Mouse (Mus musculus) natural killer cell, adult 2 months (primary cell): Measurements from ENCODE around the gene Galnt9.
A peak's percentile ranks its signal among the peaks of the same experiment; 100 is the strongest.

Source experiments
- DNase-seq, 2 experiments: peaks; one replicate each; pipeline ENCODE4 v3.0.0; 2022; ENCODE audit warnings: low spot score in 2 of 2

Galnt9 gene

GRCm38 (mm10) chr5:110627351-110627750 is 83.2 kb downstream of the Galnt9 start:
- no peak for DNase-seq

GRCm38 (mm10) chr5:110628156-110628555 is 84.0 kb downstream of the Galnt9 start:
- DNase-seq, result no peak

GRCm38 (mm10) chr5:110629525-110630120 is 85.5 kb downstream of the Galnt9 start:
- DNase-seq, result no peak

- DNase-seq, result no peak
These were observed 92.0 kb downstream of the Galnt9 start for GRCm38 (mm10) chr5:110635951-110636707.

DNA sequence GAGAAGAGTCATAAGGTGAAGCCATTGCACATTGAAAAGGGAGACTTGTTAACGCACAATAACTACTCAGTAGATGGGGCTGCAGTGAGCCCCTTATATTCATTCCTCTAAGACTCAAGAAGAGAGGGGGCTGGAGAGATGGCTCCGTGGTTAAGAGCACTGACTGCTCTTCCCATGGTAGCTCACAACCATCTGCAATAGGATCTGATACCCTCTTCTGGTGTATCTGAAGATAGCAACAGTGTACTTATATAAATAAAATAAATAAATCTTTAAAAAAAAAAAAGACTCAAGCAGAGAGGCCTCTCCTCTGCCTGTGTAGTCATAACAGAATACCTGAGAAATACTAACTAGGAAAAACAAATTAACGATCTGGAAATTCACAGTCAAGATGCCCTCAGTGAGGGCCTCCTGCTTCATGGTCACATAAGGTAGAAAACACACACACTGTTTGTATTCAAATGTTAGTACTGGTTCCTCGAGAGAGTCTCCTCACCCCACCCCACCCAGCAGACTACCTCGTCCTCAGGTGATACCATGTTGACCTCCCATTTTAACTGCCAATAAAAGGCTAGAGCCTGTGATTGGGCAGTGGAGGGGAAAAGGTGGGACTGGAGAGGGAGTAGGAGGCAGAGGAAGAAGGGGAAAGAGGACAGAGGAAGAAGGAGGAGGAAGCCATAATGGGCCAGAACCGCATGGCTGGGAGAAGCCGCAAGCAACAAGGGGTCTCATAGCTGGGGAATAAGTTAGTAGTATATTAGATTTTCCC is 94.3 kb downstream of the Galnt9 start:
- no peak for DNase-seq

DNA sequence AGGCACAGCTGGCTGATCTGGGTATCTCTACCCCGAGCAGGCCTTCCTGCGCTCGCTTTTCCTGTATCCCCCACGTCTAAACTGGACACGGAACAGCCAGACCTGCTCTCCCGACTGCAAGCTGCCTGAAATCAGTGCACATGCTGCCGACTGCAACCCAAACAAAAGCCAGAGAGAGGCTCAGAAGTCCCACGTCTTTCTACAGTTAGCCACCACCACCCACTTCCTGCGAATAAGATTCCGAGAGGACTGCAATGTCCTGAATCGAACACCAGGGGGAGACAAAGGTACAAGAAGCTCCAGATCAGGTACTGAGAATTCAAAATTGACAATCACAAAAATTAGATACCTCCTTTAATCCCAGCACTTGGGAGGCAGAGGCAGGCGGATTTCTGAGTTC is 95.3 kb downstream of the Galnt9 start:
- peak; percentile 70 to 79 for DNase-seq

DNA sequence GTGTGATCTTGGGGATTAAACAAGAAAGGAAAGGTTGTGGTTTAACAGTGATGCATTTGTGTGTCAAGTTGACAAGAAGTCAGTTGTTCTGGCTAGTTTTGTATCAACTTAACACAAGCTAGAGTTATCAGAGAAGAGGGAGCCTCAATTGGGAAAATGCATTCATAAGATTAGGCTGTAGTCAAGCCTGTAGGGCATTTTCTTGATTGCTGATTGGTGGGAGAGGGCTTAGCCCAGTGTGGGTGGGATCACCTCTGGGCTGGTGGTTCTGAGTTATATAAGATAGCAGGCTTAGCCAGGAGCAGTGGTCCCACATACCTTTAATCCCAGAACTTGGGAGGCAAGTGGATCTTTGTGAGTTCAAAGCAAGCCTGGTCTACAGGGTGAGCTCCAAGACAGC is 102.2 kb downstream of the Galnt9 start:
- no peak for DNase-seq

GRCm38 (mm10) chr5:110652719-110653648 is 108.8 kb downstream of the Galnt9 start, which contains the start of the genes Noc4l and Ddx51:
Gene Noc4l, minus strand, starts transcription at chr5:110653417.
Gene Ddx51, plus strand, starts transcription at chr5:110653451.
- DNase-seq, result peak; percentile 85 to 92

GRCm38 (mm10) chr5:110653686-110654085 is 109.5 kb downstream of the Galnt9 start:
- DNase-seq, result no peak

- DNase-seq, result no peak
These were observed 115.5 kb downstream of the Galnt9 start for GRCm38 (mm10) chr5:110659682-110660081.

DNA sequence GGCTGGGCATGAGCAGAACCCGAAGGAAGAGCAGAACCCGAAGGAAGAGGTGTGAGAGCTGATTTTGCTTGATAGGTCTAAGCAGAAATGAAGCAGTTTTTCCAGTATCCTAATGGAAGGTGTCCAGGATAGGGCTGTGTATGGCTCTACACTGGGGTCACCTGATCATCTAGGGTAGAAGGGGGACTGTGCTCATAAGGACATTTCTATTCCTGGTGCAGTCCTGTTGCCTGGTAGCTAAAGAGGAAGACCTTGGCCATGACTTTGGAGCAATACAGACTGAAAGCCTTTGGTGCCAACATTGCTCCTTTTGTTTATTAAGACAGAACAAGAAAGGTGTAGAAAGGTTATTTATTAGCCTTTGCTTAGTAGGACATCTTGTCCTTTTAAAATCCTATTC is 119.9 kb downstream of the Galnt9 start:
- no peak for DNase-seq

DNA sequence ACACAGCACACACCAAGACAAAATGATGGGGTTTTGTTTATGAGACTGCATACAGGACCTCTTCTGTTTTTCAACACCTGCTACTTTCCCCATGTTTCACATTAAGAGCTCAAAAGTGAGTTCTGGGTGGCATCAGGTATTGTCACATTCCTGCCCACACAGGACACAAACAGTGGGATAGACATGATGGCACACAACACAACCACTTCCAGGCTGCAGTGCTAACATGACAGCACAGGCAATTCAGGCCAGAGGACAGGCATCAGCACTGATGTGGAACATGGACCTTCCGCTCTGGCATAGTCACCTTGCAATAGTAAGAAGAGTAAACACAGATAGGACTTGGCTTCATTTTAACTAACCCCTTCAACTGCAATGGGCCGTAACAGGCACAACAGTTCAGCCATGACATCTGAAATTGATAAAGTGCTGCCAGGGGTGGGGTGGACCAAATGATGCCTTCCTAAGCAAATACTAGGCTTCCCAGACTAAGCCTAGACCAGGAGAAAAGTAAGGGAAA is 120.7 kb downstream of the Galnt9 start:
- DNase-seq, result no peak

GRCm38 (mm10) chr5:110665486-110666121 is 121.4 kb downstream of the Galnt9 start:
- DNase-seq, result no peak
